Mouse (Mus musculus) lung, adult 2 months (tissue): ENCODE measurements at regions not wholly inside any gene's neighbourhood (a gene's known extent, or its start where the extent isn't known, plus 50 kb on each side); places are given as distances from the start of the nearest gene placed in this dataset.

ENCODE experiments used
- DNase-seq: peaks from one replicate; pipeline ENCODE4 v3.0.0; 2022
- H3K4me1 ChIP-seq: fragments of 200-500 bp; 2 replicates; pipeline ENCODE4 v1.6.1; 2011; ENCODE audit warnings: low read length; ENCODE audit not compliant: control insufficient read depth, insufficient read depth
- H3K4me3 ChIP-seq: fragments of 200-500 bp; replicated peaks from 2 replicates; pipeline ENCODE3; 2011; ENCODE audit warnings: low read depth, mild to moderate bottlenecking, control low read depth, low read length; ENCODE audit errors: extremely low read depth
- CTCF ChIP-seq: fragments of 200-500 bp; IDR thresholded peaks from 2 replicates; pipeline ENCODE4 v1.5.1; 2011; ENCODE audit warnings: mild to moderate bottlenecking, low read length, control low read depth; ENCODE audit not compliant: insufficient read depth
- POLR2A ChIP-seq: fragments of 200-500 bp; IDR thresholded peaks from 2 replicates; pipeline ENCODE4 v1.6.1; 2011; ENCODE audit warnings: low read depth, mild to moderate bottlenecking, control low read depth, low read length, borderline replicate concordance; ENCODE audit errors: extremely low read depth
- WGBS: fragments of 180-500 bp; shearing (Covaris S2); methylation state at CpG from one replicate; pipeline ENCODE4 v1.1.7; 2018; 5-methylcytosine and 5-hydroxymethylcytosine counted together

GRCm38 (mm10) chr14:24922006-24922405, 435.1 kb downstream of the Rps24 start:
- no peak for DNase-seq
- TF ChIP-seq CTCF: no peak
- TF ChIP-seq POLR2A: no peak
- WGBS: 66% methylated on average over 10 of the region's 10 CpGs

GRCm38 (mm10) chr14:24924561-24924960, 437.6 kb downstream of the Rps24 start:
- Histone ChIP-seq H3K4me1 (no peaks in the 10 kb centered on the region), H3K4me3 (no peak overlapping the region)
- no peak for DNase-seq
- 75% methylated on average over 3 of the region's 3 CpGs for WGBS
- TF ChIP-seq CTCF: no peak
- no peak for TF ChIP-seq POLR2A

More at GRCm38 (mm10) chr14:24922006-24922405, 435.1 kb downstream of the Rps24 start:
- H3K4me3 ChIP-seq: no peak overlapping the region
- H3K4me1 ChIP-seq: no peaks in the 10 kb centered on the region

GRCm38 (mm10) chr14:24926086-24927048, 439.4 kb downstream of the Rps24 start:
- no peak for DNase-seq
- Histone ChIP-seq H3K4me3 (no peak overlapping the region), H3K4me1 (no peaks in the 10 kb centered on the region)
- WGBS: 64% methylated on average over 11 of the region's 11 CpGs
- no peak for TF ChIP-seq POLR2A
- TF ChIP-seq CTCF: no peak

GRCm38 (mm10) chr14:24928726-24929125, 441.8 kb downstream of the Rps24 start:
- DNase-seq: no peak
- no peaks in the 10 kb centered on the region for H3K4me1 ChIP-seq
- no peak overlapping the region for H3K4me3 ChIP-seq
- WGBS: 65% methylated on average over 3 of the region's 3 CpGs
- TF ChIP-seq POLR2A: no peak
- TF ChIP-seq CTCF: no peak

GRCm38 (mm10) chr14:24930251-24930650, 443.3 kb downstream of the Rps24 start:
- WGBS: 46% methylated on average over 7 of the region's 7 CpGs
- H3K4me3 ChIP-seq: no peak overlapping the region
- no peaks in the 10 kb centered on the region for H3K4me1 ChIP-seq
- DNase-seq: no peak
- TF ChIP-seq POLR2A: no peak
- no peak for TF ChIP-seq CTCF

GRCm38 (mm10) chr14:24937876-24938275, 451.0 kb downstream of the Rps24 start:
- 85% methylated on average over 2 of the region's 2 CpGs for WGBS
- H3K4me3 ChIP-seq: no peak overlapping the region
- DNase-seq: no peak

GRCm38 (mm10) chr14:24939068-24939467, 452.1 kb downstream of the Rps24 start:
- 66% methylated on average over 4 of the region's 4 CpGs for WGBS
- TF ChIP-seq CTCF (no peak), POLR2A (no peak)
- no peaks in the 10 kb centered on the region for H3K4me1 ChIP-seq
- no peak for DNase-seq
- H3K4me3 ChIP-seq: no peak overlapping the region

More at GRCm38 (mm10) chr14:24937876-24938275, 451.0 kb downstream of the Rps24 start:
- TF ChIP-seq CTCF (no peak), POLR2A (no peak)
- H3K4me1 ChIP-seq: no peaks in the 10 kb centered on the region

GRCm38 (mm10) chr14:24939476-24940200, 452.7 kb downstream of the Rps24 start:
- TF ChIP-seq POLR2A: no peak
- TF ChIP-seq CTCF: no peak
- Histone ChIP-seq H3K4me1 (no peaks in the 10 kb centered on the region), H3K4me3 (no peak overlapping the region)
- DNase-seq: no peak
- WGBS: 53% methylated on average over 9 of the region's 9 CpGs

GRCm38 (mm10) chr14:24945716-24946115, 458.8 kb downstream of the Rps24 start:
- Histone ChIP-seq H3K4me3 (no peak overlapping the region), H3K4me1 (no peaks in the 10 kb centered on the region)
- no peak for TF ChIP-seq POLR2A
- no peak for DNase-seq
- WGBS: 52% methylated on average over 2 of the region's 2 CpGs

GRCm38 (mm10) chr14:24947084-24947483, 460.2 kb downstream of the Rps24 start:
- TF ChIP-seq CTCF (no peak), POLR2A (no peak)
- H3K4me1 ChIP-seq: no peaks in the 10 kb centered on the region
- no peak for DNase-seq
- 84% methylated on average over 5 of the region's 5 CpGs for WGBS
- no peak overlapping the region for H3K4me3 ChIP-seq
